ENCODE assay signal across 12 mouse cellular contexts in the genomic region with DNA sequence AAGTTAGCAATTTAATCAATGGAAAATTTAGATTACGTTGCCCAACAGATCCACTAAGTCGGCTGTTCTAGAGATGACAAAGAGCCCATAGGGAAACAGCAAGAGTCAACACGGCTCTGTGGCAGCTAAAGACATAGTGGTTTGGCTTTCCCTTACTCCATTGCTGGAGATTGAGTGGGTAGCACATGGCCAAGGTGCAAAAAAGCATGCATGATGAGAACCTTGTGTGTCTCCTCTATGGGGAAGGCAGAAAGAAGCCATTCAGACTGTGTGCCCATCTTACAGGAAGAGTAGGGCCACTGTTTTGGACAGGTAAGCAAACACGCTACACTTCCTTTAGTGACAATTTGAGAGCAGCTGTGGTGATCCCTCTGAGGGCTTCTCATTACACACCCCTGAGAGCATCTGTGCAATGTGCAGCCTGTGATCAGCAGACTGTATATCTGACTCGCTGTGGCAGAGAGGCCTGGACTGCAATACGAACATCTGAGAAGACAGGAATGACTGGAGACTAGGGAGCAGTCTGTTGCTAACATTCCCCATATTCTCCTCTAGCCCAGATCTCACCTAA. TPM values are rescaled to one million over a fixed set of nuclear protein-coding genes. Genes with fewer than 3 reads are reported as not detected.
"Had no signal": no experiment of that assay in that cellular context is flagged by ENCODE, and none has a peak within 500 bp of the region (broad histone marks: within the 10 kb centered on the region; RNA-seq: fewer than 3 reads in every experiment).

No protein-coding gene starts in this region.

- DNase-seq: liver, embryonic 13.5 days; liver, postnatal 0 days; lung, adult 2 months; lung, postnatal 14 days; lung, postnatal 36 days; right cerebral cortex, postnatal 14 days; spleen, adult 18-20 months had no signal

RNA-seq across cellular contexts. Expression of a gene that starts 0.6 kb away (rescaled TPM):
- polyA plus RNA-seq: liver, embryonic 11.5 days; liver, embryonic 13.5 days; midbrain, embryonic 11.5 days had no signal

RNA-seq across cellular contexts. Expression of a gene that starts 22.9 kb away (rescaled TPM):
- total RNA-seq: monocyte, adult 5-6 weeks had no signal

RNA-seq across cellular contexts. Expression of a gene that starts 24.9 kb away (rescaled TPM):
- total RNA-seq: megakaryocyte progenitor cell, adult 5-6 weeks; neutrophil, adult 5-6 weeks had no signal

RNA-seq across cellular contexts. Expression of a gene that starts 31.1 kb away (rescaled TPM):
- total RNA-seq: monocyte, adult 5-6 weeks; neutrophil, adult 5-6 weeks had no signal
